Mouse (Mus musculus): ENCODE data around the gene Col26a1. TPM values are rescaled to one million over a fixed set of nuclear protein-coding genes. Genes with fewer than 3 reads are reported as not detected.

Col26a1 gene
- polyA plus RNA-seq, 1 experiment from 2014 or later = 1.6 TPM

GRCm38 (mm10) chr5:136716696-136717572, 166.1 kb downstream of the Col26a1 start:
- WGBS = 49% methylated on average over 10 of the region's 10 CpGs
- DNase-seq (ENCODE audit: low spot score) (no peak), ATAC-seq (no peak)
- TF ChIP-seq CTCF (IDR thresholded peaks at IDR 0.05) (no peak), EP300 (IDR thresholded peaks at IDR 0.05) (no peak)
- H3K4me2 ChIP-seq (replicated peaks; ENCODE audit: low read depth, low read length) = no peak overlapping the region
- no peaks in the 10 kb centered on the region for H3K36me3 ChIP-seq (ENCODE audit: insufficient read depth, low read length)
- peaks cover 5% of the 10 kb centered on the region; the same call in 1 of the 2 replicates for H3K4me1 ChIP-seq (ENCODE audit: insufficient read depth, low read depth, low read length)
- no peak overlapping the region for H3K9ac ChIP-seq (replicated peaks; ENCODE audit: low read depth)
- no peaks in the 10 kb centered on the region for H3K9me3 ChIP-seq (ENCODE audit: low read length)
- no peak overlapping the region for H3K27ac ChIP-seq (ENCODE audit: low read length)
- no peak overlapping the region for H3K4me3 ChIP-seq (ENCODE audit: low read depth, low read length)
- no peaks in the 10 kb centered on the region for H3K27me3 ChIP-seq (replicated peaks; ENCODE audit: insufficient read depth, low read length)

- Histone ChIP-seq H3K36me3 (ENCODE audit: insufficient read depth, low read length) (no peaks in the 10 kb centered on the region), H3K9me3 (ENCODE audit: low read length) (no peaks in the 10 kb centered on the region), H3K27me3 (replicated peaks; ENCODE audit: insufficient read depth, low read length) (no peaks in the 10 kb centered on the region), H3K9ac (replicated peaks; ENCODE audit: low read depth) (no peak overlapping the region), H3K4me3 (ENCODE audit: low read depth, low read length) (no peak overlapping the region), H3K4me1 (ENCODE audit: insufficient read depth, low read depth, low read length) (peaks cover 5% of the 10 kb centered on the region; the same call in 1 of the 2 replicates), H3K4me2 (replicated peaks; ENCODE audit: low read depth, low read length) (peak overlapping the region; percentile 39), H3K27ac (ENCODE audit: low read length) (no peak overlapping the region)
- 28% methylated on average over 11 of the region's 11 CpGs for WGBS
- peak; percentile 73 for DNase-seq (ENCODE audit: low spot score)
- no peak for ATAC-seq
- peak; percentile 74 for TF ChIP-seq CTCF (IDR thresholded peaks at IDR 0.05)
- no peak for TF ChIP-seq EP300 (IDR thresholded peaks at IDR 0.05)
Observed at GRCm38 (mm10) chr5:136714879-136715278, 168.1 kb downstream of the Col26a1 start.

GRCm38 (mm10) chr5:136714232-136714875, 168.7 kb downstream of the Col26a1 start:
- Histone ChIP-seq H3K27me3 (replicated peaks; ENCODE audit: insufficient read depth, low read length) (no peaks in the 10 kb centered on the region), H3K36me3 (ENCODE audit: insufficient read depth, low read length) (no peaks in the 10 kb centered on the region), H3K4me1 (ENCODE audit: insufficient read depth, low read depth, low read length) (peaks cover 5% of the 10 kb centered on the region; the same call in 1 of the 2 replicates), H3K4me2 (replicated peaks; ENCODE audit: low read depth, low read length) (peak overlapping the region; percentile 39), H3K9ac (replicated peaks; ENCODE audit: low read depth) (peak overlapping the region; percentile 29; the same call in 1 of the 2 replicates), H3K9me3 (ENCODE audit: low read length) (no peaks in the 10 kb centered on the region), H3K4me3 (ENCODE audit: low read depth, low read length) (no peak overlapping the region), H3K27ac (ENCODE audit: low read length) (no peak overlapping the region)
- no peak for TF ChIP-seq CTCF (IDR thresholded peaks at IDR 0.05)
- TF ChIP-seq EP300 (IDR thresholded peaks at IDR 0.05) = no peak
- ATAC-seq (no peak), DNase-seq (ENCODE audit: low spot score) (peak; percentile 24)
- WGBS = 24% methylated on average over 32 of the region's 32 CpGs

- Histone ChIP-seq H3K36me3 (ENCODE audit: insufficient read depth, low read length) (no peaks in the 10 kb centered on the region), H3K4me1 (ENCODE audit: insufficient read depth, low read depth, low read length) (peaks cover 5% of the 10 kb centered on the region; the same call in 1 of the 2 replicates), H3K9ac (replicated peaks; ENCODE audit: low read depth) (no peak overlapping the region), H3K4me2 (replicated peaks; ENCODE audit: low read depth, low read length) (no peak overlapping the region), H3K9me3 (ENCODE audit: low read length) (no peaks in the 10 kb centered on the region), H3K4me3 (ENCODE audit: low read depth, low read length) (no peak overlapping the region), H3K27ac (ENCODE audit: low read length) (peak overlapping the region; percentile 51), H3K27me3 (replicated peaks; ENCODE audit: insufficient read depth, low read length) (no peaks in the 10 kb centered on the region)
- peak; percentile 93 for DNase-seq (ENCODE audit: low spot score)
- peak; percentile 93 for ATAC-seq
- peak; percentile 99 for TF ChIP-seq EP300 (IDR thresholded peaks at IDR 0.05)
- TF ChIP-seq CTCF (IDR thresholded peaks at IDR 0.05) = no peak
- WGBS = 38% methylated on average over 4 of the region's 4 CpGs
Observed at GRCm38 (mm10) chr5:136710742-136711141, 172.3 kb downstream of the Col26a1 start.

- Histone ChIP-seq H3K4me2 (replicated peaks; ENCODE audit: low read depth, low read length) (no peak overlapping the region), H3K27ac (ENCODE audit: low read length) (no peak overlapping the region), H3K4me3 (ENCODE audit: low read depth, low read length) (no peak overlapping the region), H3K36me3 (ENCODE audit: insufficient read depth, low read length) (no peaks in the 10 kb centered on the region), H3K9ac (replicated peaks; ENCODE audit: low read depth) (no peak overlapping the region), H3K4me1 (ENCODE audit: insufficient read depth, low read depth, low read length) (no peaks in the 10 kb centered on the region), H3K27me3 (replicated peaks; ENCODE audit: insufficient read depth, low read length) (no peaks in the 10 kb centered on the region), H3K9me3 (ENCODE audit: low read length) (no peaks in the 10 kb centered on the region)
- no peak for ATAC-seq
- 69% methylated on average over 12 of the region's 12 CpGs for WGBS
- no peak for TF ChIP-seq EP300 (IDR thresholded peaks at IDR 0.05)
- no peak for TF ChIP-seq CTCF (IDR thresholded peaks at IDR 0.05)
- DNase-seq (ENCODE audit: low spot score) = no peak
Observed at GRCm38 (mm10) chr5:136708116-136708515, 174.9 kb downstream of the Col26a1 start.

- Histone ChIP-seq H3K4me3 (ENCODE audit: low read depth, low read length) (no peak overlapping the region), H3K4me2 (replicated peaks; ENCODE audit: low read depth, low read length) (no peak overlapping the region), H3K36me3 (ENCODE audit: insufficient read depth, low read length) (no peaks in the 10 kb centered on the region), H3K27me3 (replicated peaks; ENCODE audit: insufficient read depth, low read length) (no peaks in the 10 kb centered on the region), H3K9ac (replicated peaks; ENCODE audit: low read depth) (no peak overlapping the region), H3K27ac (ENCODE audit: low read length) (no peak overlapping the region), H3K4me1 (ENCODE audit: insufficient read depth, low read depth, low read length) (no peaks in the 10 kb centered on the region), H3K9me3 (ENCODE audit: low read length) (no peaks in the 10 kb centered on the region)
- DNase-seq (ENCODE audit: low spot score) = peak; percentile 84
- peak; percentile 84 for TF ChIP-seq CTCF (IDR thresholded peaks at IDR 0.05)
- no peak for TF ChIP-seq EP300 (IDR thresholded peaks at IDR 0.05)
- WGBS = 3% methylated on average over 9 of the region's 9 CpGs
- ATAC-seq = no peak
Observed at GRCm38 (mm10) chr5:136706803-136707202, 176.2 kb downstream of the Col26a1 start.

Measured in lung, postnatal 0 days (tissue).